Mouse (Mus musculus): ENCODE results near the gene Obscn.

DNA sequence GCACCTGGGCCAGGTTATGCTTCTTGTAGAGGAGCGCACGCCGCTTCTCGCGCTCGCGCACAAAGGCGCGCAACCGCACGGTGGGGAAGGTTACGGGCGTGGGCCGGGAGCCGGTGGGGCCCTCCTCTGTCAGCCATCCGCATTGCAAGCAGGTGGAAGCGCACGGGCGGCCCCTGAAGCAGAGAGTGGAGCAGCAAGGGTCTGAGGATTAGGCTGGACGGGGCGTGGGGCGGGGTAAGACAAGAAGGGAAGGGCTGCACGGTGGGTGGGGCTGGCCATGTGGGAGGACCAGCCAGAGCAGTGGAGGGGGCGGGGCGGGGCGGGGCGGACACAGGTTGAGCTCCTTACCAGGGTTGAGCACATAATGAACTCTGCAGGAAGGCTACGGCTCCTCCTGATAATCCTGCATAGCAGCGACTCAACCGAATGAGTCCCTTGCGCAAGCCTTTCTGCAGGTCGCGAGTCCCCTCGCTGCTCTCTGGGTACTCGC lies 141.8 kb downstream of the Obscn start:
- TF ChIP-seq CTCF (IDR thresholded peaks at IDR 0.05; ENCODE audit: control insufficient read depth, insufficient read depth, low read length) (no peak), POLR2A (IDR thresholded peaks at IDR 0.05; ENCODE audit: borderline replicate concordance, control insufficient read depth, low read depth, low read length) (no peak)
